Mouse (Mus musculus): ENCODE measurements around the gene AI467606. TPM values are rescaled to one million over a fixed set of nuclear protein-coding genes. Genes with fewer than 3 reads are reported as not detected.

Gene AI467606
- polyA plus RNA-seq, 2 experiments: 5.3 to 5.6 TPM

DNA sequence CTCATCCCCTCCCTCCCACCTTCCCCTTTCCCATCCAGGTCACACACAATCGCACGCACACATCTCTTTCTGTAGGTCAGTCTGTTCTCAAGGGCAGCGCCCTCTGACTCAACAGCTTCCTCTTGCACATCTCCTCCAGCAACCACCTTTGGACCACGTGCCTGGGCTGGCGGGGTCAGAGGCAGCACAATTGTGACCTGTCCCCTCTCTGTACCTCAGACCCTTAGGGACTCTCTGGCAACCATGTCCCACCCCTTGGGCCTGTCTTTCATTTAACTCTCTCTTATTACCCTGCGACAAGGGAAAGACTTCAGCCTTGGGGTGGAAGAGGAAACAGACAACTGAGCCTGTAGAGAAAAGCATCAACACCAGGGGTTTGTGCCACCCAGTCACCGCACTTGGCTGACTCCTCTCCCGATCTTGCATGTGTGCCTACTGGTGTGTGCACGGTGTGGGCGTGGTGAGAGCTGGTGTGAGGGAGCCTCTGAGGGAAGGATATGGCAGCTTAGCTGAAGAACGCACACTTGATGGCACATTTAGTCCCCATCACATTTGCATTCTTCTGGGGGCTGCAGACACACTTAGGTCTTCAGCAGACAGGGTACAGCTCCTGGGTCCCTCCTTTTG, 43.8 kb downstream of the AI467606 start:
- DNase-seq (ENCODE audit: low spot score) (no peak), ATAC-seq (ENCODE audit: low FRiP score, low read depth) (no peak)
- H3K27me3 ChIP-seq (ENCODE audit: control insufficient read depth, insufficient read depth, low read length): no peaks in the 10 kb centered on the region
- H3K36me3 ChIP-seq (ENCODE audit: control insufficient read depth, insufficient read depth, low read length): no peaks in the 10 kb centered on the region
- no peaks in the 10 kb centered on the region for H3K9me3 ChIP-seq (ENCODE audit: control insufficient read depth, low read length)
- H3K27ac ChIP-seq (replicated peaks; ENCODE audit: low read depth, low read length): no peak overlapping the region
- TF ChIP-seq POLR2A (IDR thresholded peaks at IDR 0.05; ENCODE audit: borderline replicate concordance, extremely low read depth, insufficient read depth, insufficient read length): no peak
- H3K4me1 ChIP-seq (ENCODE audit: control insufficient read depth, insufficient read depth, low read length): no peaks in the 10 kb centered on the region
- no peak overlapping the region for H3K4me3 ChIP-seq (replicated peaks; ENCODE audit: low read length)
- H3K4me2 ChIP-seq (replicated peaks; ENCODE audit: low read depth, low read length, severe bottlenecking): no peak overlapping the region
- no peak overlapping the region for H3K9ac ChIP-seq (ENCODE audit: low read depth, low read length, severe bottlenecking)
- WGBS: 85% methylated on average over 11 of the region's 11 CpGs

DNA sequence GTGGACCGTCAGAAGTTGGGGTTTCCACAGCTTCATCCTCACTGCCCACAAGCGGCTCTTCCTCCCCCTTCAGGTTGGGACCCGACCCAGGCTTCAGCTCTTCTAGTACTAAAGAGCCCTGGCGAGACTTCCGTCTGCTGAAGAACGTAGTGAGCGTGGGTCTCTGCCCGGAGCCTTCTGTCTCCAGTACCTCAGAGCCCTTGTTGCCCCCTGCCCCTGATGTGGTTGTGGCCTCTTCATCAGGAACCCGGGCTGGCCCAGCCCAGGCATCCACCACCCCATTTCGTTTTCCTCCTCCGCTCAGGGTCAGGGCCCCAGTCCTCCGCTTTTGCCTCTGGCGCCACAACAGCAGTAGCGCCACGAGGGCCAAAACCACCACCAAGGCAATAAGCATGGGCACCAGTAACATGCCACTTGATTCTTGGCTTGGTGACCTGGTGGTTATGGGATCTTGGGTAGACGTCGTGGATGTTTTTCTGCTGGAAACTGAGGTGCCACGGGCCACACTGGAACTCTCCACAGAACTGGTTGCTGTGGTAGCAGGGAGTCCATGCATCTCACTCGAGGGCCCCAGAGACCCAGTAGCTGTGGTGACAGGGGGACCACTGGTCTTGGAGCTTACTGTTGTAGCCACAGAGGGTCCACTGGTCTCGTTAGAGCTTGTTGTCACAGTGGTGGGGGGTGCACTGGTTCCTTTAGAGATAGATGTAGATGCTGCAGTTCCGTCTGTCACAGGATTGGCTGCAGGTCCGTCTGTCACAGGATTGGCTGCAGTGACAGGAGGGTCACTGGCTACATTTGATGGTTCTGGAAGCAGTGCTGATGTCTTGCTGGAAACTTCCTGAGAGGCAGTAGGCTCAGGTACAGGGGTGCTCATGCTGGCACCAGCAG, 45.3 kb downstream of the AI467606 start:
- Histone ChIP-seq H3K4me1 (ENCODE audit: control insufficient read depth, insufficient read depth, low read length) (no peaks in the 10 kb centered on the region), H3K36me3 (ENCODE audit: control insufficient read depth, insufficient read depth, low read length) (no peaks in the 10 kb centered on the region), H3K27me3 (ENCODE audit: control insufficient read depth, insufficient read depth, low read length) (no peaks in the 10 kb centered on the region), H3K27ac (replicated peaks; ENCODE audit: low read depth, low read length) (no peak overlapping the region), H3K4me3 (replicated peaks; ENCODE audit: low read length) (no peak overlapping the region), H3K9ac (ENCODE audit: low read depth, low read length, severe bottlenecking) (no peak overlapping the region), H3K4me2 (replicated peaks; ENCODE audit: low read depth, low read length, severe bottlenecking) (no peak overlapping the region), H3K9me3 (ENCODE audit: control insufficient read depth, low read length) (no peaks in the 10 kb centered on the region)
- TF ChIP-seq POLR2A (IDR thresholded peaks at IDR 0.05; ENCODE audit: borderline replicate concordance, extremely low read depth, insufficient read depth, insufficient read length): no peak
- ATAC-seq (ENCODE audit: low FRiP score, low read depth): no peak
- 77% methylated on average over 22 of the region's 22 CpGs for WGBS
- DNase-seq (ENCODE audit: low spot score): no peak

DNA sequence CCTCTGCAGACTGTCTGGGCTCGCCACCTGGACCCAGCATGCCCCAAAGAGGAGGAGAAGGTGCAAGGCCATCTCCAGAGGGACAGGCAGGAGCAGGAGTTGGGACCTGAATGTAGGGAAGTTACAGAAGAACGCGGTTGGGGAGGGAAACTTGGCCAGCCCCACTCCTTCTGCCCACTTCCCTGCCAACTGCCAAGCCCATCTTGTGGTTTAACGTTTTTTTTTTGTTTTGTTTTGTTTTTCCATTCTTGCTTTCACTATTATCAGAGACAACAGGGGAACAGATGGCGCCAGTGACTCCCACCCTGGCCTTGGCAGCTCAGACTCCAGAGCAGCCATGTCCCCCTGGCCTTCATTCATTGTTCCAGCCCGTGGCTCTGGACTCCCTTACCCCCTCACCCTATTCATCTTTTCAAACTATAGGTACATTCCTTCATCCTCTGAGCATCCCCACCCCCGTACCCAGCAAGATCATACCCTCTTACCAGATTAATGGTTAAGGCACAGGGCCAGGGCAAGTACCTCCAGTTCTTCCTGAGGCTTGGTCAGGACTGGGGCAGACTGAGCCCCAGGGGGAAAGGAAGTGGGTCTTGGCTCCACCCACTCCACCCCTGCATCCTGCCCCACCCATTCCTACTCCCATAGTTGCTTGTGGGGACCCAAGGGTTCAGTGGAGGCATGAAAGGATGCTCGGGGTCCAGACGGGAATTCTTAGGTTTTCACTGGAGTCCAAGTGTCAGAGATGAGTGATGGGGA, 46.3 kb downstream of the AI467606 start, which contains the start of gene Spn:
Gene Spn (minus strand): TSS at position 562 of the 756 bp plus-strand sequence.
- H3K4me3 ChIP-seq (replicated peaks; ENCODE audit: low read length): no peak within 1 kb of the TSS
- no peak within 1 kb of the TSS for H3K27ac ChIP-seq (replicated peaks; ENCODE audit: low read depth, low read length)
- no peak for TF ChIP-seq POLR2A (IDR thresholded peaks at IDR 0.05; ENCODE audit: borderline replicate concordance, extremely low read depth, insufficient read depth, insufficient read length)
- H3K9me3 ChIP-seq (ENCODE audit: control insufficient read depth, low read length): no peaks in the 10 kb centered on the region
- no peak within 1 kb of the TSS for H3K4me2 ChIP-seq (replicated peaks; ENCODE audit: low read depth, low read length, severe bottlenecking)
- H3K9ac ChIP-seq (ENCODE audit: low read depth, low read length, severe bottlenecking): no peak within 1 kb of the TSS
- ATAC-seq (ENCODE audit: low FRiP score, low read depth) (no peak), DNase-seq (ENCODE audit: low spot score) (no peak)
- 68% methylated on average over 9 of the region's 9 CpGs for WGBS
- no peaks in the 10 kb centered on the region for H3K27me3 ChIP-seq (ENCODE audit: control insufficient read depth, insufficient read depth, low read length)
- no peaks in the 10 kb centered on the region for H3K36me3 ChIP-seq (ENCODE audit: control insufficient read depth, insufficient read depth, low read length)
- no peaks in the 10 kb centered on the region for H3K4me1 ChIP-seq (ENCODE audit: control insufficient read depth, insufficient read depth, low read length)

DNA sequence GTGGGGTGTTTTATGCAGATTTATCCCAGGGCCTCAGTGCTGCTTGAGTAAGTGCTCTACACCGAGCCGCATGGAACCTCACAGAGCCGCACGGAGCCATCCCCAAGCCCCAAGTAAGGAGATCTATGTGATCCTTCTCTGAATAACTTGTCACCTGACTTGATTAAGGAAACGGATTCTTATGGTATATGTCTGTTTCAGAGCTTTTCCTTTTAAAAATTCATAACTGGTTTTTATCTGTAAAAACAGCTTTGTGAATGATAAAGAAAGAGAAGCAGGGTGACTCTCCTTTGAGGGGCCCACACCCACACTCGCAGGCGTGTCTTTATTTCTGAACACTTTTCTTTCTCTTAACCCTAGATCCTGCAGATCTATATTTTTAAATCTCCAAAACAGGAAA, 47.9 kb downstream of the AI467606 start:
- no peak for TF ChIP-seq POLR2A (IDR thresholded peaks at IDR 0.05; ENCODE audit: borderline replicate concordance, extremely low read depth, insufficient read depth, insufficient read length)
- Histone ChIP-seq H3K27ac (replicated peaks; ENCODE audit: low read depth, low read length) (no peak overlapping the region), H3K9ac (ENCODE audit: low read depth, low read length, severe bottlenecking) (no peak overlapping the region), H3K27me3 (ENCODE audit: control insufficient read depth, insufficient read depth, low read length) (no peaks in the 10 kb centered on the region), H3K4me3 (replicated peaks; ENCODE audit: low read length) (no peak overlapping the region), H3K9me3 (ENCODE audit: control insufficient read depth, low read length) (no peaks in the 10 kb centered on the region), H3K4me2 (replicated peaks; ENCODE audit: low read depth, low read length, severe bottlenecking) (no peak overlapping the region), H3K36me3 (ENCODE audit: control insufficient read depth, insufficient read depth, low read length) (no peaks in the 10 kb centered on the region), H3K4me1 (ENCODE audit: control insufficient read depth, insufficient read depth, low read length) (no peaks in the 10 kb centered on the region)
- ATAC-seq (ENCODE audit: low FRiP score, low read depth) (no peak), DNase-seq (ENCODE audit: low spot score) (no peak)
- 88% methylated on average over 7 of the region's 7 CpGs for WGBS

DNA sequence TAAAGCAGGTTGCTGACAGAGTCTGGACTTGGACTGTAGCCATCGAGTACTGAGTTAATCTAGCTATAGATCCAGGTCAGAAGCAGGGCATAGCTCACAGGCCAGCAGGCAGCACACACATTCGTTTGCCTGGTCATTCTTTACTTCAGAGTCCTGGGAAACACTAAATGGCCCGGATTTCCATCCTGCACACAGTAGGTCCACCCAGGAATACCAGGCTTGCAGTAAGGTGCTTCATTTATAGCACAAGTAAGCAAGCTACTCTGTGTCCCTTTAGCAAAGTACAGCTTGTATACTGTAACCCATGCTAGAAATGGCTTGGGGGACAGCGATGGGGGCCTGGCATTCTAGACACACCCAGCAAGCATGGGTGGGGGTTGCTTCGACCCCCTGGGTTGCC, 48.4 kb downstream of the AI467606 start:
- no peak overlapping the region for H3K4me2 ChIP-seq (replicated peaks; ENCODE audit: low read depth, low read length, severe bottlenecking)
- no peak overlapping the region for H3K9ac ChIP-seq (ENCODE audit: low read depth, low read length, severe bottlenecking)
- DNase-seq (ENCODE audit: low spot score): no peak
- TF ChIP-seq POLR2A (IDR thresholded peaks at IDR 0.05; ENCODE audit: borderline replicate concordance, extremely low read depth, insufficient read depth, insufficient read length): no peak
- H3K4me1 ChIP-seq (ENCODE audit: control insufficient read depth, insufficient read depth, low read length): no peaks in the 10 kb centered on the region
- H3K9me3 ChIP-seq (ENCODE audit: control insufficient read depth, low read length): no peaks in the 10 kb centered on the region
- no peak for ATAC-seq (ENCODE audit: low FRiP score, low read depth)
- H3K4me3 ChIP-seq (replicated peaks; ENCODE audit: low read length): no peak overlapping the region
- H3K27ac ChIP-seq (replicated peaks; ENCODE audit: low read depth, low read length): no peak overlapping the region
- H3K36me3 ChIP-seq (ENCODE audit: control insufficient read depth, insufficient read depth, low read length): no peaks in the 10 kb centered on the region
- WGBS: 64% methylated on average over 5 of the region's 5 CpGs
- H3K27me3 ChIP-seq (ENCODE audit: control insufficient read depth, insufficient read depth, low read length): no peaks in the 10 kb centered on the region

Measured in limb, embryonic 14.5 days (tissue).